Mouse (Mus musculus) thymus, adult 18-20 months (tissue): ENCODE results near the gene Rsph1.
A peak's percentile ranks its signal among the peaks of the same experiment; 100 is the strongest.

Experiments
- DNase-seq, 2 experiments: peaks; one replicate each; pipeline ENCODE4 v3.0.0; 2022; ENCODE audit warnings: mixed read lengths in 2 of 2

Rsph1 gene

DNA sequence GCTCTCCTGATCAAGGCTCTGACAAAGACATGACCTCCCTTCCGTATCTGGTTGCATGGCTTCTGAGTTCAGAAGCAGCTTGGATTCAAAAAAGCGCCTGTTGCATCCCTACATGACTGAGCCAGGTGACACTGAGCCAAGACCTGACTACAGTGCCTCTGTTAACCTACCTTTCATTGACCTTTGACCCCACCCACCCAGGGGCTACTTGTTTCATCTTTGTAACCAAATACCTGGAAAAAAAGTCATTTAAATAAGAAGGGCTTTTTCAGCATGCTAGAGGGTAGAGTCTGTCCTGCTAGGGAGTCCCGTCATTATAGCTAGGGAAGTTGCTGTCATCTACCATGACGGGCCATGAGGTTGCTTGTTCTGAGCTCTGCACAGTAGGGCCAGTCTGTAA lies 26.2 kb upstream of the Rsph1 start:
- DNase-seq: no peak

GRCm38 (mm10) chr17:31300736-31301135 lies 23.6 kb upstream of the Rsph1 start:
- no peak for DNase-seq

GRCm38 (mm10) chr17:31299981-31300380 lies 22.8 kb upstream of the Rsph1 start:
- peak; percentile 46 to 66 for DNase-seq

DNA sequence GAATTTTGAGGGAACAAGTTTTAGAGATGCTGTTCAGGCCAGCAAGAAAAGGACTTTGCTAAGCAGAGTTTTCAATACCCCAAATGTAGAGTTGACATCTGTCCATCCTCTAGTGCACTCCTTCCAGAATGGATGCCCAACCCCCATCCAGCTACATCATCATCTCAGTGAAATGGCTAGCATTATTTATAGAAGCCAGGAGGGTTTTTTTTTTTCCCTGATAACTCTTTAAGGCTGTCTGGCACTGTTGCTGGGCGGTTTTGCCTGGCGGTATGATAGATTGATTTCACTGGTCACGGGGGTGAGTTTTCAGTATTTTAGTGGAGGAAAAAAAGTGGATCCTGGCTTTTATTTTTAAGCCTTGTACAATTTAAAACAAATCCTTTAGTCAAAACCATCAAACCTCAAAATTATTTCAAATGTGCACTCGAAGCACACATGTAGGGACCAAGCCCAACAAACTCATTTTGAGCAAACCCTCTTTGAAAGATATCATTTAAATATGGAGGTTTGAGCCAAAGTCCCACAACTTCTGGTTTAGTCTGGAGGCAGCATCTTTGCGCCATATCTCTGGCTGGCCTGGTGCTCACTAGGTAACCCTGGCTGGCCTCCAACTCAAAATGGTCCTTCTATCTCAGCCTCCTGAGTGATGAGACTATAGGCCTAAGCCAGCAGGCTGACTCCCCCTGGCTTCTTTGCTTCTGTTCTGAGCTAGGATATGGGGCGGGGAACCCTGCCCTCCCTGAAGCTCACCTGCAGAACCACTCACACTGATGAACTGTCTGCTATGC lies 21.4 kb upstream of the Rsph1 start:
- DNase-seq: no peak

DNA sequence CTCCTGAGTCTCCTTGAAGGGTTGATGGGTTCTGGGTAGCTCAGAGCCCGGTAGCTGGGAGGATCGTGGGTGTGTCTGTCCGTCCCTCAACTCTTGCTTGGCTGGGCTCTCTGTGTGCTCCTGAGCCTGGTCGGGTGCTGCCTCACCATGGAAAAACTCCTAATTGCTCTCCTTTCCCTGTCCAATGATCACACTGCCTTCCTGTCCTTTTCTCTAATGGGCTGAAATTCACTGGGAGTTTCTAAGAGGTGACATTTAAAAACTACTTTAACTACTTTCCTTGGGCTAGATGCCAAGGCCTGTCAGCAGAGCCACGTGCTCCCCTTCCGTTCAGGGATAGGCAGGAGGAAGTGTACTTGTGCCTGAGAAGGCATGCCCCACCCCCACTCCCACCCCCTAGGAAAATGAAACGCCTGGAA lies 20.3 kb upstream of the Rsph1 start:
- DNase-seq: no peak

DNA sequence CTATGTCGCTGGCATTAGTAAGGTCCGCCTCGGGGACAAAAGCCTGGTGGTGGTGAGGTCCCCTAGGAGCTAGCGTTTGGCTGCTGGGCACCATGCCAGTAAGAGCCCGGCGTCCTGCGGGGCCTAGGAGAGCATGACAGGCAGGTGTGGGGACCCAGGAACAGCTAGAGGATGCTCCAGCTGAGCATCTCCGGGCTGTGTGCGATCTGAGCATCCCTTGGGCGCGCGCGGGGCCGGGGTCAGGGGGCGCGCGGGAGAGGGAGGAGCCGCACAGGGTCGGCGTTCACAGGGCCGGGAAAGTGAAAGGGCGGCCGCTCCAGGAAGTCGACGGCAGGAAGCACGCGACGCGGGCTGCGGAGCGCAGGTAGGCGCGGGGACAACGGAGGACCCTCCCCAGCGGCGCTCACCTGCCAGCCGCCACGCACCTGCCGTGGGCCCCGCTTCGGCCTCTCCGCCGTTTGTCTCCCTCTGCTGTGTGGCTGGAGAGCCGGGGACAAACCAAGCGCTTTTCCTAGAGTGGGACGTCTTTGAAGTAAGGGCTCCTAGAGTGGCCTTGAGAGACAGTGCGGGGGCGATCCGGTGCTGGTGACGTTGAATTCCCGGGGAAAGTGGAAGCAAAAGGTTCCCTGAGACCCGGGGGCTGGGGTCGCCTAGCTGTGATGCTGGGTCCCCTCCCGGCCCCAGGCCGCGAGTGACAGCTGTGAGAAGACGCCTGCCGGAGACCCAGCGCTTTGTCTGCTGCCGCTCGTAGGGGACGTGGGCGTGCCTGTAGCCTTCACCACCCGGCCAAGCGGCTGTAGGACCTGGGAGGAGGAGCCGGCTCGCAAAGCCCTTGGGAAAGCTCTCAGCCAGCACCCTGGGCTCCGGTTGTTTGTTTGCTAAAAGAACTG lies 19.0 kb upstream of the Rsph1 start:
- peak; percentile 77 to 80 for DNase-seq

- DNase-seq: peak; percentile 55 to 68
Measured at GRCm38 (mm10) chr17:31295215-31295891, 18.2 kb upstream of the Rsph1 start.

GRCm38 (mm10) chr17:31294363-31295214 lies 17.4 kb upstream of the Rsph1 start:
- DNase-seq: no peak

GRCm38 (mm10) chr17:31290859-31291258 lies 13.7 kb upstream of the Rsph1 start:
- no peak for DNase-seq

DNA sequence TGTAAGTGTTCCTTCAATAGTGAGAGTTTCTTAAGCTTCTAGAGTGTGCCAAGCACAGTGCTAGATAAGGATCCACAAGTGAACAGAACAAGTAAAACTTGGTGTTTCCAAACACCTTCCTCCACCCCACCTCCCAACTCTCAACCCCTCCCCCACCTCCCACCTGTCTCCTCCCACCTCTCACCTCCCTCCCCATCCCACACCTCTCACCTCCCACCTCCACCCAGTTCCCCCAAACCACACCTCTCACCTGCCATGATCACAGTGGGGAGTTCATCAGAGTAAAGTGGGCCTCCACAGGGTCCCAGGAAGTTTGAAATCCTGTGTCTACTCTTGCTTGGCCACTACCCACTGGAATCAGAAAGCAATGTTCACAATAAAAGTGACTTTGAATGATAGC lies 13.1 kb upstream of the Rsph1 start:
- no peak for DNase-seq

GRCm38 (mm10) chr17:31288999-31289726 lies 12.0 kb upstream of the Rsph1 start:
- no peak for DNase-seq

DNA sequence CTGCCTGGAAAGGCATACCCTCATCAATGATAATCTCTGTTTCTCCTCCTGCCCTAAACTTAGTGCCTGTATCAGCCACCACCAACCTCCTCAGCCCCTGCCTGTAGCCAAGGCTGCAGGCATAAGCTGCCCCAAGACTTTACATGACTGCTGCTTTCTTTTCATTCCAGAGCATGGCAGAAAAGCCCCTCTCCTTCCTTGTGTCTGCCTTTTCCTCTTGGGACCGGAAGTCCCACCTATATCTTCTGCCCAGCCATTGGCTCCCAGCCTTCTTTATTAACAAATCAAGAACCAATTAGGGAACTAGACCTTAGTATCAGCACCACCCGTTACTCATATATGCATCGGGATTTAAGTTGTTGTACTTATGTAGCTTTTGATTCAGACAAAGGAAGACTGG lies 10.0 kb upstream of the Rsph1 start:
- no peak for DNase-seq

- no peak for DNase-seq
Measured at GRCm38 (mm10) chr17:31286492-31286891, 9.3 kb upstream of the Rsph1 start, which contains the start of gene Slc37a1. Gene Slc37a1, plus strand, starts transcription at chr17:31286792.

DNA sequence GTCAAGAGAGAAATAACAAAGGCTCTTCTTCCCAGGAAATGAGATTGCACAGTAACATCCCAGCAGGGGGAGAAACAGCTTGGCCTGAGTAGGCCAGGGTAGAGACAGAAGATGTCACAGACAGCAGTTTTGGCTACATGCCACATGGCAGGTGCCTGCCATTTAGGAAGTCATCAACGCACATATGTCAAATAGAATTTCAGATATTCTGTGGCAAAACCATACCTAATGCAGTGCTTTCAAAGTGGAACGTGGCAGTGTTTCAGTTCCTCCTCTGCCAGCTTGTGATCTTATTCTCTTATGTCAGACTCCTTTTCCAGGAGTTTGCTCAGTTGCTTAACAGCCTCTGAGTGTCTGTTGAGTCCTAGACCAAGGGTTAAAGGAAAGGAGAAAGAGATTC lies 8.7 kb upstream of the Rsph1 start:
- DNase-seq: no peak

DNA sequence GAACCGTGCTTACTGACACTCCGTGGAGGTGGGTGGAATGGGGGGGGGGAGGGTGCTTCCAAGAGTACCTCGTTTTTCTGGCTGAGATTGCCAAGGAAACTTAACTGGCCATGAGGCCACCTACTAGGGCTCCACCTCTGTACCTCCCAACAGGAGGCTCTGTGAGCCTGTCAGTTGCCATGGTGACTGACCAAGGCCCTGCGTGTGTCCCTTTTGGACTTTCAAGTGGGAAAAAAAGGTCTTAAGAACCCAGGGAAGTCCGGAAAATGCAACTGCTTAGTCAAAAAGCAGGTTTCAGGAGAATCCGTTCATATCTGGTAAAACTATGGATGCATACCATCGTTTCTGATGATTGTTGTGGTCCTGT lies 5.5 kb upstream of the Rsph1 start:
- DNase-seq: no peak

DNA sequence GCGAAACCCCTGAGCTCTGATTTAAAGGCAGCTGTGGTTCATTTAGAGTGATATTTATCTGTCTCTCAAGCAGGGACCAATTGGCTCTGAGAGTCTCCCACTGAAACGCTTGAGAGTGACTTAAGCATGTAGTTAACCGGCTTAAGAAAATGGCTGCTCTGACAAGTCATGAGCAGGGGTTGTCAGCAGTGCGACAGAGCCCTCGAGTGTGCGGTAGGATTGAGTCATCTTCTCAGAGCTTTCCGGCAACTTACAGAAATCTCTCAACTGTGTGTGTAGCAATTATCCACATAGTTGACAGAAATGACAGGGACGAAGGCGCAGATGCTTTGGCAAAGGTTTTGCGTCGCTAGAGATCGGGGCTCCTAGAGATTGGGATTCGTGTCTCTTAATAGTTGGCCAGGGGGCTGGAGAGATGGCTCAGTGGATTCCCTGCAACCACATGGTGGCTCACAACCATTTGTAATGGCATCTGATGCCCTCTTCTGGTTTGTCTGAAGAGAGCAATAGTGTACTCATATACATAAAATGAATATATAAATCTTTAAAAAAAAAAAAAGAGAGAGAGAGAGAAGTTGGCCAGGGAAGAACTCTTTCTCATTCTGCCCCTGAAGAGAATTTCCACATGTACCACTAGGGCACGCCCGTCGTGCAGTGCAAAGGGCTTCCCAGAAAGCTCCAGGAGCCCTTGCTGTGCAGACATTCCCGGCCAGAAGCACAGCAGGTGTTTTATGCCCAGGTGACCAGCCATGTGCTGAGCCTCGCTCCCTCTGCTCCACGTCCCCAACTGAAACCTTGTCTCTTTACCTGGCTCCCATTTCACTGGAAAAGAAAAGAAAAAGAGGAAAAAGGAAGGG lies 4.9 kb upstream of the Rsph1 start:
- DNase-seq: no peak

DNA sequence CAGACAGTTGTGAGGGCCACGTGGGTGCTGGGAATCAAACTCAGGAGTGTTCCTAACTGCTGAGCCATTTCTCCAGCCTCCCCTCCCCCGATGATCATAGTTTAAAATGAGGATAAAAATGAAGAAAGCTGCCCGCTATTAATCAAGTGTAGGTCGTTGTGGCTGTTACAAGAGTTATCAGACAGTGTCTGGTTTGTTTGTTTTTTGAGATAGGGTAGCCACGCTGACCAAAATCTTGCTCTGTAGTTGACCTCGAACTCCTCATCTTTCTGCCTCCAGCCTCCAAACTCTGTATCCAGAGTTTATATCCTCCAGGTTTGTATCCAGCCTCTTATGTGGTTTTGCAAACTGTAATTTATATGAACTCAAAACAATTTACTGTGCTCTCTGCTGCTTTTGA lies 3.1 kb upstream of the Rsph1 start:
- DNase-seq: no peak

GRCm38 (mm10) chr17:31279541-31279940 lies 2.4 kb upstream of the Rsph1 start:
- no peak for DNase-seq

- DNase-seq: no peak
Measured at GRCm38 (mm10) chr17:31277931-31278330, 748 bp upstream of the Rsph1 start.

DNA sequence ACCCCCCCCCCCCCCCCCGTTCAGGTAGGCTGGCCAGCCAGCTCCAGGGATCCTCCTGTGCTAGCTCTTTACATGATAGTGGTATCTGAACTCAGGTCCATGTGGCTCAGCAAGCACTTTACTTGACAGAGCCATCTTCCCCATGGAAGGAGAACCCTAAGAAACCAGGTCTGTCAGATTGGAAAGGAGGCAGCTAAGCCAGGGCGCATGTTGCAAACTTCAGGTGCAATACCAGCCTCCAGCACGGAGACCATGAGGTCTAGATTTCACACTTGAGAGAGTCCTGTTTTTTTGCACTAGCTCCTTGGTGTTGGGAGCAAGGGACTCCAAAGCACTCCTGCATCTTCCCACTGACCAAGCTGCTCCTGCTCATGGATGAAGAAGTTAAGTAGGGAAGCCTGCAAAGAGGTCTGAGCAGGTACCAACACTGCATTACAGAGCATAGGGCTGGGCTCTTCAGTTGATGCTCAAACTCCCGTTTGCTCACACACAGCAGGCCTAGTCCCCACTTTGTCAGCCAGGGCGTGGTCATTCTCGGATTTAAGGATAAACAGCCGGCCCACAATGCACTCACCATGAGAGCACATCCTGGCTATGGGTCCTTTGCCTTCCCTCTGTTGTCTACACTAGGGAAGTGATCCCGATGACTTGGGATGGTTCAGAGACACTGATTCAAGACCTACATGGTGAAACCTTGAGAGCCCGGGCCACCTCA lies 819 bp downstream of the Rsph1 start:
- no peak for DNase-seq
